Mouse (Mus musculus) lung, postnatal 25 days (tissue): Measurements from ENCODE around the gene 1700007K13Rik.
"Not testable (repeated sequence)": the region's sequence is repeated elsewhere in the genome, so short reads cannot be mapped to it uniquely, and the experiment has no call there.

ENCODE experiments used
- DNase-seq: peaks from one replicate; pipeline ENCODE4 v3.0.0; 2022; ENCODE audit warnings: low spot score

1700007K13Rik gene

GRCm38 (mm10) chr2:28465836-28466518, at the start of gene 1700007K13Rik:
Gene 1700007K13Rik (minus strand): TSS chr2:28466332.
- peak; percentile 72 for DNase-seq

DNA sequence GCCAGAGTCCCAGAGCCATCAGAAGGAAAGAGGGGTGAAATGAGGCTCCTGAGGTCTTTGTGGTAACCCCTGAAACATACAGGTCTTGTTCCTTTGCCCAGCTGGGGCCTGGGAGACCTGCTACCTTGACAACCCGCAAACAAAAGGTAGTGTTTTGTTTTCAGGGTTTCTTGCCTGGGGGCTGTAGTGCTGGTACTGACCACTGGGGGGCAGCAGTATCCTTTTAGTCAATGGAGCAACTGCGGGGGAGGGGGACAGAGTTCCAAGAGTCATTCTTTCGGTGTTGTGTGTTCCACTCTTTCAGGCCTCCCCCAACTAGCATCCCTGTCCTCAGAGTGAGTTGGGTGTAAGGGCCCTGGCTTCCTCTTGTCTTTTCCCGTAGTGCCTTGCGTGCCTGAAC, 48.4 kb upstream of the 1700007K13Rik start:
- DNase-seq = peak; percentile 85

GRCm38 (mm10) chr2:28513431-28514370, 47.6 kb upstream of the 1700007K13Rik start:
- DNase-seq = no peak

DNA sequence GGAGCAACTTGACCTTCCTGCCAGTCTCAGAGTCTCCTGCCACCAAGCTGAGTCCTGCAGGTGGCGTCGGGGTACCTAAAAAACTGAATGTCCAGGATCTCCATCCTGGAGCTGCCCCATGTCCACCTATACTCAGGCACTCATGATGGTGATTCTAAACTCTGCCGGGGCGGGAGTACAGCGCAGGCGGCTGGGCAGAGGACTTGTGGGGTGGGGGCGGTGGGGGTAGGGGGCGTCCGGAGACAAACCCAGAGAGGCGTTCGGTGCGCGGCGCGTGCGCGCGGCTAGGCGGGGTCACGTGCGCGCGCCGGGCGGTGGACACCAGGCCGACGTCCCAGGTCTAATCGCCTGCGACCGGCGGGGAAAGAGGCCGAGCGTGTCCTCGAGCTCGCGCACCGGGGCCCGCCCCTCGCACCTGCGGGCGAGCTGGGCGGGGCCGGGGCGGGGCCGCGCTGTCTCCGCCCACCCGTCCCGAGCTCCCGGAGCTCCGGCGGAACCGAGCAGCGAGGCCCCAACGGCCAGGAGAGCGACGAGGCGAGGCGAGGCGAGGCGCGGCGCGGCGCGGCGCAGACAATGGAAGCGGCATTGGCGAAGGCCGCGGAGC, 46.8 kb upstream of the 1700007K13Rik start, which contains the start of gene Ralgds:
Ralgds (plus strand) TSS at position 328 of the 604 bp plus-strand sequence.
- peak; percentile 59 for DNase-seq

- DNase-seq = not testable (repeated sequence)
Measured at GRCm38 (mm10) chr2:28511600-28511999, 45.5 kb upstream of the 1700007K13Rik start.

GRCm38 (mm10) chr2:28506291-28506690, 40.2 kb upstream of the 1700007K13Rik start:
- no peak for DNase-seq

- no peak for DNase-seq
Measured at GRCm38 (mm10) chr2:28505795-28506194, 39.7 kb upstream of the 1700007K13Rik start, which contains the start of gene Gm10134. Gene Gm10134 (plus strand): TSS chr2:28506095.

GRCm38 (mm10) chr2:28504676-28505075, 38.5 kb upstream of the 1700007K13Rik start:
- DNase-seq = no peak

DNA sequence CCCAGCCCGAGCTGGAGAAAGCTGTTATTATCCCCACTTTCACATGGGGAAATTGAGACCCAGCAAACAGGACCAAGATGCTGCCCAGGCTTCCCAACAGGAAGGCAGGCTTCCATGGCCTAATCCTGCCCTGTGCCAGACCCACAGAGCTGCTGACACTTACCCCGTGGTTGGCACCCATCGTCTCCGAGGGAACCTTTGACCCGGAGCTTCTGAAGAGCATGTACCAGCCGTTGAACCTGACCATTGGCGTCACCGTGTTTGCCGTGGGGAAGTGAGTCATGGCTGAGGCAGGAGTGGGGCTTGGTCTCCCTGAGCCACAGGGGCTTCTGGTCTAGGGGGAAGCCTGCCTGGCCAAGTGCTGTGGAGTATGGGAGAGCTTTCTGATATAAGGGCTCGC, 36.9 kb upstream of the 1700007K13Rik start:
- DNase-seq = no peak

DNA sequence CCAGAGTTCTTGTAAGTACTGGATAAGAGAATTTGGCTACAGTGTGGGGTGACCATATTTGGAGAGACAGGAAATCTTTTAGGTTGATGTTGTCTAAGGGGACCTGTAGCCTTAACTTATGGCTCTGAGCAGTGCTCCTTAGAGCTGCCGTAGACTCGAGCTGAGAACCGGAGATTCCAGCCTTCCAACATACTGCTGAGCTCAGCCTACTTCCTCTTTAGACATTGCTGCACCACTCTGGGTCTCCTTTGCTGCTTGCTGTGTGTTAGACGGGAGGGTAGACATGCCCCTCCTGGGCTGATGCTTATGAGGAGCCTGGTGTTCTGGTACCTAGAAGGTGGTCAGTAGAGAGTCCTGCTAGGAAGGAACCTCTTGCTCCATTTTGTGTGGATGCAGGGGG, 32.3 kb upstream of the 1700007K13Rik start:
- DNase-seq = no peak

GRCm38 (mm10) chr2:28497561-28497960, 31.4 kb upstream of the 1700007K13Rik start:
- no peak for DNase-seq

GRCm38 (mm10) chr2:28496671-28497070, 30.5 kb upstream of the 1700007K13Rik start, which contains the start of gene Gbgt1:
Gene Gbgt1 (plus strand): TSS chr2:28496891.
- DNase-seq = no peak

DNA sequence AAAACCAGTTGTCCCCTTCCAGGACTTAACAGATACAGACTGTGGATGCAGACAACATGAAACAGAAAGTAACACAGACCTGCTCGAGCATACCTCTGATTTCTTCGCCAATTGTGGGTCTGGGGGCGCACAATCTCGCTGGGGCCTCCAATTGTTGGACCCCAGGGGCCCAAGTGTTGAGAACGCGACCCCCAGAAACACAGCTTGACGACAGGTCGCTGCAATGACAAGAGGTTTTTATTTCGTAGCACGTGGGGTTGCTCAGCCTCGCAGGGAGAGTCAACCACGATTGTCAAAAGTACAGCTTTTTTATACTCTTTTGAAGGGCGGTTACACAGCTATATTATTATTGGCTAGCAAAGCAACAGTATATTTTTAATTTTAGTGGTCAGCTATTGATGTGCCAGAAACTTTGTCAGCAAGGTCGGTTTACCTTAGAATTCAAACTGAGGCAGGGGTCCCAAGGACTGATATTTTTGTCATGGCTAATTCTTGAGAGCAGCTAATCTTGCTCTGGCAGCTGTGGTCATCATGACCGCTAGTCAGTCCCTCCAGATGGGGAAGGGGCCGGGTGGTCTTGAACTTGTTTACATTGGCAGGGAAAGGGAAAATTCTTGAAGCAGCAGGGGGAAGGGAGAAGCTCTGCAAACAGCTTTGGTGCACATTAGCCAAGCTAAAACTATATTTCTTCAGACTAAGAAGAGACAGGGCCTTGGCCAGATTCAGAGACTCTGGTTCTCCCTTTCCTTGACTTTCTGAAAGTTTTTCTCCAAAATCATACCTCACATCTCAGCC, 29.9 kb upstream of the 1700007K13Rik start:
- DNase-seq = no peak

- DNase-seq = peak; percentile 55
Measured at GRCm38 (mm10) chr2:28495207-28495756, 29.1 kb upstream of the 1700007K13Rik start.

DNA sequence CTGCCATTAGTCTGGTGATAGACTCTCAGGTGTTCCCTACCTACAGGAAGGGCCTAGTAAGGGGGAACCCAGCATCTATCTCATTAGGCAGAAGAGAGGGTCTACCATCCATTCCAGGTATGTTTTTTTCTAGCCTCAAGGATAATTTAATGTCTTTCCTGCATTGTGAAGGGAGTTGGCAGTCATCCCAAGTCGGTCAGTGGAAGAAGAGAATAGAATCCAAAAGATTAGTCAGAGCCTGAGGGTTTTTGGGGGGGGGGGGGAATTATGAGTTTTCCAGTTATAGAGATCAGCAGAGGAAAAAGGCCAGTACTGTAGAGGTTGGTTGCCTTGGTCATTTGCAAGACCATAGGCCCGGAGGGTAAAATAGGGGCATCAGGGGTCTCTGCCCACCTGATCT, 28.4 kb upstream of the 1700007K13Rik start:
- no peak for DNase-seq

GRCm38 (mm10) chr2:28483861-28484260, 17.7 kb upstream of the 1700007K13Rik start:
- no peak for DNase-seq

GRCm38 (mm10) chr2:28479208-28480204, 13.4 kb upstream of the 1700007K13Rik start:
- DNase-seq = no peak

GRCm38 (mm10) chr2:28477993-28478392, 11.9 kb upstream of the 1700007K13Rik start:
- not testable (repeated sequence) for DNase-seq

DNA sequence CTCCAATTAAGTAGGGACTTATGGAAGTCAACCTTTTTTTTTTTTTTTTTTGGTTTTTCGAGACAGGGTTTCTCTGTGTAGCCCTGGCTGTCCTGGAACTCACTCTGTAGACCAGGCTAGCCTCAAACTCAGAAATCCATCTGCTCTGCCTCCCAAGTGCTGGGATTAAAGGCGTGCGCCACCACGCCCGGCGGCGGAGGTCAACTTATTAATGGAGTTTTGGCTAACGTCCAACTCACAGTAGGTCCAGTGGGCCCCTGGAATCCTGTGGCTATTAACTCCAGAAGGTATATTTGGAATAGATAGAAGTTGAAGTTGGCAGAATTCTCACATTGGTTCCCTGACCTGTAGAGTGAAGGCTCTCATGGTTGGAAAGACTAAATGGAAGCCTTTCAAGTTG, 5.9 kb upstream of the 1700007K13Rik start:
- not testable (repeated sequence) for DNase-seq

- no peak for DNase-seq
Measured at GRCm38 (mm10) chr2:28470591-28470990, 4.5 kb upstream of the 1700007K13Rik start.
